Mouse (Mus musculus): Measurements from ENCODE around the gene Ccdc146.

The Ccdc146 gene

GRCm38 (mm10) chr5:21424614-21425602 is at the start of gene Ccdc146, which contains the start of gene Fam185a:
Gene Ccdc146 (minus strand): TSS chr5:21424677.
Gene Fam185a (plus strand): TSS chr5:21424958.
- DNase-seq (ENCODE audit: low spot score), result peak; percentile 78

- DNase-seq (ENCODE audit: low spot score), result no peak
Observed at GRCm38 (mm10) chr5:21468100-21468499, 43.6 kb upstream of the Ccdc146 start.

- no peak for DNase-seq (ENCODE audit: low spot score)
Observed at GRCm38 (mm10) chr5:21467387-21467786, 42.9 kb upstream of the Ccdc146 start.

- DNase-seq (ENCODE audit: low spot score), result no peak
Observed at GRCm38 (mm10) chr5:21440833-21441530, 16.5 kb upstream of the Ccdc146 start.

GRCm38 (mm10) chr5:21439446-21440110 is 15.1 kb upstream of the Ccdc146 start:
- no peak for DNase-seq (ENCODE audit: low spot score)

- DNase-seq (ENCODE audit: low spot score), result no peak
Observed at GRCm38 (mm10) chr5:21438428-21438827, 14.0 kb upstream of the Ccdc146 start.

GRCm38 (mm10) chr5:21436471-21436975 is 12.0 kb upstream of the Ccdc146 start:
- no peak for DNase-seq (ENCODE audit: low spot score)

GRCm38 (mm10) chr5:21434148-21434929 is 9.9 kb upstream of the Ccdc146 start:
- no peak for DNase-seq (ENCODE audit: low spot score)

GRCm38 (mm10) chr5:21426666-21427065 is 2.2 kb upstream of the Ccdc146 start:
- no peak for DNase-seq (ENCODE audit: low spot score)

GRCm38 (mm10) chr5:21420609-21421008 is 3.9 kb downstream of the Ccdc146 start:
- no peak for DNase-seq (ENCODE audit: low spot score)

- DNase-seq (ENCODE audit: low spot score), result no peak
Observed at GRCm38 (mm10) chr5:21418613-21419012, 5.9 kb downstream of the Ccdc146 start.

- no peak for DNase-seq (ENCODE audit: low spot score)
Observed at GRCm38 (mm10) chr5:21414116-21414820, 10.2 kb downstream of the Ccdc146 start.

- DNase-seq (ENCODE audit: low spot score), result no peak
Observed at GRCm38 (mm10) chr5:21413322-21413721, 11.2 kb downstream of the Ccdc146 start.

GRCm38 (mm10) chr5:21412056-21412455 is 12.4 kb downstream of the Ccdc146 start:
- no peak for DNase-seq (ENCODE audit: low spot score)

GRCm38 (mm10) chr5:21411261-21411666 is 13.2 kb downstream of the Ccdc146 start:
- DNase-seq (ENCODE audit: low spot score), result no peak

- DNase-seq (ENCODE audit: low spot score), result no peak
Observed at GRCm38 (mm10) chr5:21395205-21395840, 29.2 kb downstream of the Ccdc146 start.

GRCm38 (mm10) chr5:21394562-21394961 is 29.9 kb downstream of the Ccdc146 start:
- DNase-seq (ENCODE audit: low spot score), result no peak

- DNase-seq (ENCODE audit: low spot score), result no peak
Observed at GRCm38 (mm10) chr5:21391616-21392384, 32.7 kb downstream of the Ccdc146 start.

- no peak for DNase-seq (ENCODE audit: low spot score)
Observed at GRCm38 (mm10) chr5:21388855-21389254, 35.6 kb downstream of the Ccdc146 start.
